Mouse (Mus musculus): ENCODE measurements around the gene Kif19a.

DNA sequence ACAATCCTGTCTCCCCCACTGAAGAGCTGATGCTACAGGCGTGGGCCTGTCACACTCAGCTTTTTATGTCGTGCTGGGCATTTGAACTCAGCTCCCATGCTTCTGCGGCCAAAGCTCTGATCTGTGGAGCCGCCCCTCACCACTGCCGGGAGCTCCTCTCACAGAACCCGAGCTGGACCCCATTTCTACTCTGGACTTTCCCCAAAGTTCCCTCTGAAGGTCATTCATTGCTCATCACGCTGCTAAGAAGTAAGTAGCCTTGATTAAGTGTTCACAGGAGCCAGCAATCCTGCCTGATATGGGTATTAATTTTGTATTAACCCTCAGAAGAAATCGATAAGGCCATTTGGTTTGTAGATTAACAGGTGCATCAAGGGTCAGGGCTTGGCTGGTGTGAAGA, 42.8 kb upstream of the Kif19a start:
- TF ChIP-seq CTCF (IDR thresholded peaks at IDR 0.05; ENCODE audit: borderline replicate concordance, insufficient read depth, low read depth, low read length), result no peak
- no peak for TF ChIP-seq POLR2A (IDR thresholded peaks at IDR 0.05; ENCODE audit: borderline replicate concordance, insufficient read depth, low read length)

Measured in cerebellum, adult 2 months (tissue).